Mouse (Mus musculus) heart, adult 2 months (tissue): ENCODE data around the gene Slbp. TPM values are rescaled to one million over a fixed set of nuclear protein-coding genes. Genes with fewer than 3 reads are reported as not detected.
A peak's percentile ranks its signal among the peaks of the same experiment; 100 is the strongest.

ENCODE experiments used
- DNase-seq, 2 experiments: peaks; one replicate each; pipeline ENCODE4 v3.0.0; 2021
- H3K27ac ChIP-seq: fragments of 200-600 bp; 2 replicates; pipeline ENCODE4 v1.8.1; 2022
- H3K27me3 ChIP-seq: fragments of 200-500 bp; 2 replicates; pipeline ENCODE4 v1.6.1; 2012; ENCODE audit warnings: mild to moderate bottlenecking, low read length, inconsistent platforms, mixed read lengths; ENCODE audit not compliant: control insufficient read depth, insufficient read depth
- H3K36me3 ChIP-seq: fragments of 200-500 bp; 2 replicates; pipeline ENCODE4 v1.6.1; 2012; ENCODE audit warnings: low read length, inconsistent platforms; ENCODE audit not compliant: control insufficient read depth, insufficient read depth
- H3K4me1 ChIP-seq: fragments of 200-500 bp; 2 replicates; pipeline ENCODE4 v1.6.1; 2011; ENCODE audit warnings: low read length; ENCODE audit not compliant: control insufficient read depth, insufficient read depth
- H3K4me3 ChIP-seq: fragments of 200-600 bp; 2 replicates; pipeline ENCODE4 v1.8.1; 2022
- H3K79me2 ChIP-seq: fragments of 200-500 bp; replicated peaks from 2 replicates; pipeline ENCODE4 v1.6.1; 2012; ENCODE audit warnings: mild to moderate bottlenecking, inconsistent platforms, low read length, moderate library complexity, mixed read lengths; ENCODE audit not compliant: control insufficient read depth, insufficient read depth
- H3K9ac ChIP-seq: fragments of 200-500 bp; 2 replicates; pipeline ENCODE4 v1.6.1; 2012; ENCODE audit warnings: low read depth, mild to moderate bottlenecking, control low read depth, inconsistent platforms, low read length, mixed read lengths
- CTCF ChIP-seq: fragments of 200-600 bp; IDR thresholded peaks from 2 replicates; pipeline ENCODE4 v1.8.1; 2022; ENCODE audit warnings: antibody characterized with exemption, mild to moderate bottlenecking, moderate library complexity
- EP300 ChIP-seq: fragments of 200-500 bp; IDR thresholded peaks from 2 replicates; pipeline ENCODE4 v1.6.1; 2011; ENCODE audit warnings: low read depth, low read length, control low read depth; ENCODE audit not compliant: insufficient read depth
- POLR2A ChIP-seq: fragments of 200-500 bp; IDR thresholded peaks from 2 replicates; pipeline ENCODE4 v1.6.1; 2011; ENCODE audit warnings: mild to moderate bottlenecking, low read depth, low read length, control low read depth; ENCODE audit not compliant: insufficient read depth
- WGBS: fragments of 180-500 bp; shearing (Covaris S2); methylation state at CpG from one replicate; pipeline ENCODE4 v1.1.7; 2018; 5-methylcytosine and 5-hydroxymethylcytosine counted together
- intact Hi-C: fragments of 180-260 bp; cut with DNase I; formaldehyde crosslinking; loops from one replicate; pipeline ENCODE4 v1.15.1; 2025
- polyA plus RNA-seq: library from polyadenylated mRNA; depleted of rRNA; stranded (reverse); fragments of >200 nt; gene quantifications from 2 replicates; pipeline ENCODE4 v1.2.3, GENCODE M21; 2012
- total RNA-seq, 2 experiments: library from RNA; stranded (reverse); gene quantifications; 2 replicates each; pipeline ENCODE4 v1.2.3; 2021

Gene Slbp
- total and polyA plus RNA-seq, 3 experiments = 7.7 to 12.7 (median 10.6) TPM

DNA sequence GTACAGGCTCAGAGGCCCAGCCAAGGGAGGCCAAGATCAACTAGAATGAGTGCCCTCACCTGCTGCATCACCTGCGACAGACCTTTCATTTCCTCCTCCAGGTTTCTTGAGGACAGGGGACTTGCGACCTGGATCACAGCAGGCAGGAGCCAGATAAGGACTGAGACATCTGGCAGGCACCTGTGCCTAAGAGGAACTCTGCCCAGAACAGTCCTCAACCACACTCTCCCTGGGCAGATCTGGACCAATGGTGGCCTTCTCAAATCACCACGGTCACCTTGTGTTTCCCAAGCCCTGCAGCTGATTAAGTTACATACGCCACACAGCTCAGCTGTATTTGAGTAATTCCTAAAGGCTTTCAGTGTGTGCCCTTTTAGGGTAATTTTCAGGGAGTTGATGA, 21.8 kb downstream of the Slbp start:
- DNase-seq = peak in 1 of 2 experiments; percentile 52
- Histone ChIP-seq H3K4me1 (peaks cover 12% of the 10 kb centered on the region), H3K79me2 (no peaks in the 10 kb centered on the region), H3K4me3 (peak overlapping the region; percentile 60; the same call in 1 of the 2 replicates), H3K27ac (peak overlapping the region; percentile 91), H3K36me3 (no peaks in the 10 kb centered on the region), H3K9ac (no peak overlapping the region), H3K27me3 (no peaks in the 10 kb centered on the region)
- 53% methylated on average over 4 of the region's 4 CpGs for WGBS
- intact Hi-C loops = loop anchor here (2.0 to 5.0 kb wide), 2 partner anchors 20 to 307 kb away; partner anchors contain the start of gene Nelfa
- no peak for TF ChIP-seq POLR2A
- no peak for TF ChIP-seq CTCF
- 0 out of 2 replicates have a peak, but pooled peaks have one; percentile 30 for TF ChIP-seq EP300

- Histone ChIP-seq H3K36me3 (no peaks in the 10 kb centered on the region), H3K27me3 (no peaks in the 10 kb centered on the region), H3K27ac (peak overlapping the region; percentile 91), H3K79me2 (peaks cover 5% of the 10 kb centered on the region), H3K9ac (peak overlapping the region; percentile 30), H3K4me1 (peaks cover 14% of the 10 kb centered on the region), H3K4me3 (peak overlapping the region; percentile 60)
- WGBS = 2% methylated on average over 9 of the region's 9 CpGs
- intact Hi-C loops = loop anchor here (2.0 to 5.0 kb wide), 2 partner anchors 21 to 307 kb away; partner anchors contain the start of gene Nelfa
- peak in 1 of 2 experiments; percentile 69 for DNase-seq
- TF ChIP-seq EP300 (0 out of 2 replicates have a peak, but pooled peaks have one; percentile 0), CTCF (no peak)
Measured at GRCm38 (mm10) chr5:33630061-33630460, 22.3 kb downstream of the Slbp start.

DNA sequence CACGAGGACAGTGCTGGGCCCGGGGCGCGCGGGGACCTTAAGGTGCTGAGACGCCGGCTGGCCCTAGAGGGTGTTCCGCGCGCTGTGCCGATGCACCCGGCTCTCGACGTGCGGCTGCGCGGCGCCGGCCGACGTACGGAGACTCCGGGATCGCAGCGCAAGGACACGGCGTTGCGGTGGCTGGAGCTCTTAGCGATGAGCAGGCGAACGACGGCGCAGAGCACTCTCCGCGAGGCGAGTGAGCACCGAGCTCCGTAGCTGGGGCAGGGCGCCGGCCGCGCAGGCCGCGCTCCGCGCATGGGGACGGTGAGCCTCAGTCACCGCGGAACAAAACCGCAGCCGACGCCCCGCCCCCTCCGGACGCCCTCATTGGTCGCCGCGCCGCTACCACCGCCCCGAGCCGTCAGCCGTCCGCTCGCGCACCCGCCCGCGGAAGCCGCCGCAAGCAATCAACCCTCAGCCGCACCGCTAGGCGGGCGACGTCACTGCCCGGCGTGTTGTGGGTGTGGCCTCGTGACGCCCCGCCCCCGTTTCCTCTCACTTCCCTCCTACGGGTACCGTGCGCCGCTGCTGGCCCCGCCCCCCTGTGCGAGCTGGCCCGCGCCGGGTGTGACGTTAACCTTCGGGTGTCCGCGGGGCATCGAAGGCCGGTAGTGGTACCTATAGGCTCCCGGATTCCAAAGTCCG, 22.9 kb downstream of the Slbp start, which contains the start of the genes Fam53a and Gm9903:
Gene Fam53a (minus strand): TSS at position 335 of the 687 bp plus-strand sequence.
Gene Gm9903 (plus strand): TSS at position 625 of the 687 bp plus-strand sequence.
- no peaks in the 10 kb centered on the region for H3K36me3 ChIP-seq
- H3K27me3 ChIP-seq = no peaks in the 10 kb centered on the region
- TF ChIP-seq POLR2A (peak; percentile 94), CTCF (peak; percentile 51), EP300 (peak; percentile 19; the same call in 1 of the 2 replicates)
- H3K4me1 ChIP-seq = peaks cover 14% of the 10 kb centered on the region
- H3K79me2 ChIP-seq = peaks cover 6% of the 10 kb centered on the region
- DNase-seq = peak; percentile 100
- H3K9ac ChIP-seq = peak within 1 kb of the TSS; percentile 91
- WGBS = 1% methylated on average over 99 of the region's 99 CpGs
- H3K27ac ChIP-seq = peak within 1 kb of the TSS; percentile 91
- peak within 1 kb of the TSS; percentile 75 for H3K4me3 ChIP-seq
- intact Hi-C loops = no loop called here

DNA sequence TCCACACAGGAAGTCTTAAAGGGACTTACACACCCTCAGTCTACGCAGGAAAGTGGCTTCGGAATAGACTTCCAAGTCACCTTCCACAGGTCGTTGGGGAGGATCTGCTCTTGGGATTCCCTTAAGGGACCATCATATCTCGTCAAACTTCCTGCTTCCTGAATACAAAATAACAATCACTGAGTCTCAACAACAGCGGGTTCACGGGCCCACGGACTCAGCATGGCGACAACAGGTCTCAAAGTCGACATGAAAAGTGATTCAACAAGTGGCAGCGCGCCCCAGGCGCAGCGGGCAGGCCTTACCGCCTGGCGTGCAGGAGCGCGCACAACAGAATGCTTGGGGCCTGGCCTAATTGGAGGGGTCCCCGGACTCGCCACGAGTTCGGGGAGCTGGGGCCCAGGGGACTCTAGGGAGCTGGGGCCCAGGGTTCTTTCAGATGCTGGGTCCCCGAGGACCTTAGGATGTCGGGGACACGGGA, 23.5 kb downstream of the Slbp start:
- H3K9ac ChIP-seq = peak overlapping the region; percentile 91
- H3K4me1 ChIP-seq = peaks cover 14% of the 10 kb centered on the region
- peak overlapping the region; percentile 75 for H3K4me3 ChIP-seq
- under 1% methylated on average over 24 of the region's 24 CpGs for WGBS
- DNase-seq = no peak
- H3K36me3 ChIP-seq = peaks cover 3% of the 10 kb centered on the region; the same call in 1 of the 2 replicates
- intact Hi-C loops = no loop called here
- no peaks in the 10 kb centered on the region for H3K27me3 ChIP-seq
- TF ChIP-seq EP300 (no peak), CTCF (no peak), POLR2A (no peak)
- peak overlapping the region; percentile 80 for H3K27ac ChIP-seq
- H3K79me2 ChIP-seq = peaks cover 6% of the 10 kb centered on the region

GRCm38 (mm10) chr5:33627968-33628367, 24.4 kb downstream of the Slbp start:
- 9% methylated on average over 4 of the region's 4 CpGs for WGBS
- intact Hi-C loops = no loop called here
- Histone ChIP-seq H3K79me2 (peaks cover 8% of the 10 kb centered on the region), H3K9ac (no peak overlapping the region; the same call in 1 of the 2 replicates), H3K27me3 (no peaks in the 10 kb centered on the region), H3K4me1 (peaks cover 16% of the 10 kb centered on the region), H3K36me3 (peaks cover 5% of the 10 kb centered on the region; the same call in 1 of the 2 replicates), H3K4me3 (peak overlapping the region; percentile 75), H3K27ac (peak overlapping the region; percentile 80)
- TF ChIP-seq EP300 (no peak), POLR2A (no peak), CTCF (no peak)
- peak in 1 of 2 experiments; percentile 44 for DNase-seq
